Mouse (Mus musculus) left cerebral cortex, adult 2 months (tissue): ENCODE measurements around the gene Tbata. TPM values are rescaled to one million over a fixed set of nuclear protein-coding genes. Genes with fewer than 3 reads are reported as not detected.
A peak's percentile ranks its signal among the peaks of the same experiment; 100 is the strongest.

Source experiments
- DNase-seq, 2 experiments: peaks; one replicate each; pipeline ENCODE4 v3.0.0; 2021 to 2022; ENCODE audit warnings: low spot score in 2 of 2, mixed read lengths in 1 of 2; ENCODE audit errors: extremely low spot score in 1 of 2
- H3K27ac ChIP-seq: fragments of 200-600 bp; 2 replicates; pipeline ENCODE4 v1.8.1; 2022
- H3K4me3 ChIP-seq: fragments of 200-600 bp; 2 replicates; pipeline ENCODE4 v1.8.1; 2022
- CTCF ChIP-seq: fragments of 200-600 bp; IDR thresholded peaks from 2 replicates; pipeline ENCODE4 v1.8.1; 2022; ENCODE audit warnings: antibody characterized with exemption, mild to moderate bottlenecking, moderate library complexity
- intact Hi-C: fragments of 180-260 bp; cut with DNase I; formaldehyde crosslinking; loops from one replicate; pipeline ENCODE4 v1.15.1; 2025
- total RNA-seq, 2 experiments: library from RNA; stranded (reverse); gene quantifications; 2 replicates each; pipeline ENCODE4 v1.2.3; 2021

Gene Tbata
- total RNA-seq, 2 experiments from 2014 or later, result 0.54 to 1.3 TPM

- H3K27ac ChIP-seq, result peak within 1 kb of the TSS; percentile 92
- peak; percentile 77 for TF ChIP-seq CTCF
Measured at GRCm38 (mm10) chr10:61147157-61148040, 24.4 kb upstream of the Tbata start, which contains the start of gene Sgpl1. Gene Sgpl1 (minus strand): TSS chr10:61147703.

GRCm38 (mm10) chr10:61149476-61149875 is 22.3 kb upstream of the Tbata start:
- no peak for DNase-seq
- no peak for TF ChIP-seq CTCF
- Histone ChIP-seq H3K4me3 (no peak overlapping the region), H3K27ac (no peak overlapping the region)
- intact Hi-C loops, result no loop called here

More at GRCm38 (mm10) chr10:61147157-61148040, 24.4 kb upstream of the Tbata start, which contains the start of gene Sgpl1:
- H3K4me3 ChIP-seq, result peak within 1 kb of the TSS; percentile 73
- intact Hi-C loops, result no loop called here
- peak; percentile 88 to 89 for DNase-seq

GRCm38 (mm10) chr10:61150616-61151015 is 21.1 kb upstream of the Tbata start:
- no peak for DNase-seq
- TF ChIP-seq CTCF, result no peak
- no peak overlapping the region for H3K27ac ChIP-seq
- intact Hi-C loops, result no loop called here
- H3K4me3 ChIP-seq, result no peak overlapping the region

GRCm38 (mm10) chr10:61152131-61152530 is 19.6 kb upstream of the Tbata start:
- intact Hi-C loops, result no loop called here
- H3K27ac ChIP-seq, result no peak overlapping the region
- no peak for TF ChIP-seq CTCF
- no peak for DNase-seq
- H3K4me3 ChIP-seq, result no peak overlapping the region

- Histone ChIP-seq H3K4me3 (no peak overlapping the region), H3K27ac (no peak overlapping the region)
- no peak for TF ChIP-seq CTCF
- no peak for DNase-seq
- intact Hi-C loops, result no loop called here
Measured at GRCm38 (mm10) chr10:61155611-61156010, 16.1 kb upstream of the Tbata start.

GRCm38 (mm10) chr10:61156453-61156852 is 15.3 kb upstream of the Tbata start:
- H3K27ac ChIP-seq, result no peak overlapping the region
- intact Hi-C loops, result no loop called here
- H3K4me3 ChIP-seq, result no peak overlapping the region
- no peak for DNase-seq
- no peak for TF ChIP-seq CTCF

- DNase-seq, result no peak
- TF ChIP-seq CTCF, result no peak
- intact Hi-C loops, result no loop called here
- no peak overlapping the region for H3K4me3 ChIP-seq
- H3K27ac ChIP-seq, result no peak overlapping the region
Measured at GRCm38 (mm10) chr10:61158594-61158993, 13.2 kb upstream of the Tbata start.

GRCm38 (mm10) chr10:61160089-61160488 is 11.7 kb upstream of the Tbata start:
- TF ChIP-seq CTCF, result no peak
- intact Hi-C loops, result no loop called here
- no peak for DNase-seq
- H3K27ac ChIP-seq, result no peak overlapping the region
- no peak overlapping the region for H3K4me3 ChIP-seq

- no peak overlapping the region for H3K27ac ChIP-seq
- intact Hi-C loops, result no loop called here
- no peak for TF ChIP-seq CTCF
- H3K4me3 ChIP-seq, result no peak overlapping the region
- DNase-seq, result no peak
Measured at GRCm38 (mm10) chr10:61160671-61161070, 11.1 kb upstream of the Tbata start.

- no peak for DNase-seq
- Histone ChIP-seq H3K27ac (no peak overlapping the region), H3K4me3 (no peak overlapping the region)
- TF ChIP-seq CTCF, result no peak
- intact Hi-C loops, result no loop called here
Measured at GRCm38 (mm10) chr10:61162366-61162765, 9.4 kb upstream of the Tbata start.

GRCm38 (mm10) chr10:61167333-61168096 is 4.2 kb upstream of the Tbata start:
- H3K4me3 ChIP-seq, result no peak overlapping the region
- intact Hi-C loops, result no loop called here
- H3K27ac ChIP-seq, result no peak overlapping the region
- TF ChIP-seq CTCF, result no peak
- DNase-seq, result no peak

- intact Hi-C loops, result no loop called here
- DNase-seq, result no peak
- Histone ChIP-seq H3K4me3 (no peak overlapping the region), H3K27ac (no peak overlapping the region)
- no peak for TF ChIP-seq CTCF
Measured at GRCm38 (mm10) chr10:61168393-61168792, 3.4 kb upstream of the Tbata start.
